Mouse (Mus musculus) liver, postnatal 0 days (tissue): ENCODE results near the gene Gal3st2c. TPM values are rescaled to one million over a fixed set of nuclear protein-coding genes. Genes with fewer than 3 reads are reported as not detected.
"Not testable (repeated sequence)": the region's sequence is repeated elsewhere in the genome, so short reads cannot be mapped to it uniquely, and the experiment has no call there.

Source experiments
- ATAC-seq: fragments of 200-750 bp; cut with Nextera tagmentation; 2 replicates; pipeline ENCODE4 v1.8.0; 2017; ENCODE audit warnings: mild to moderate bottlenecking, moderate library complexity
- DNase-seq: peaks from one replicate; pipeline ENCODE4 v3.0.0-alpha.2; 2016
- H3K27ac ChIP-seq: fragments of 300-500 bp; sonication (generic); 2 replicates; pipeline ENCODE4 v1.5.1; 2014; ENCODE audit warnings: antibody characterized with exemption, moderate library complexity, mild to moderate bottlenecking, low read depth
- H3K27me3 ChIP-seq: fragments of 300-500 bp; sonication (generic); 2 replicates; pipeline ENCODE4 v1.6.1; 2014; ENCODE audit warnings: low read length, control low read depth, mixed read lengths; ENCODE audit not compliant: insufficient read depth
- H3K36me3 ChIP-seq: fragments of 300-500 bp; sonication (generic); replicated peaks from 2 replicates; pipeline ENCODE4 v1.6.1; 2014; ENCODE audit warnings: mild to moderate bottlenecking, control low read depth, low read length, moderate library complexity, mixed read lengths; ENCODE audit not compliant: insufficient read depth
- H3K4me1 ChIP-seq: fragments of 300-500 bp; sonication (generic); 2 replicates; pipeline ENCODE4 v1.6.1; 2014; ENCODE audit warnings: antibody characterized with exemption, mild to moderate bottlenecking, control low read depth; ENCODE audit not compliant: insufficient read depth
- H3K4me2 ChIP-seq: fragments of 300-500 bp; sonication (generic); 2 replicates; pipeline ENCODE4 v1.6.1; 2014; ENCODE audit warnings: low read depth, mild to moderate bottlenecking, low read length, moderate library complexity, mixed read lengths
- H3K4me3 ChIP-seq: fragments of 300-500 bp; sonication (generic); 2 replicates; pipeline ENCODE4 v1.5.1; 2014; ENCODE audit warnings: low read depth, low read length
- H3K9ac ChIP-seq: fragments of 300-500 bp; sonication (generic); replicated peaks from 2 replicates; pipeline ENCODE4 v1.6.1; 2014; ENCODE audit warnings: mild to moderate bottlenecking, moderate library complexity
- H3K9me3 ChIP-seq: fragments of 300-500 bp; sonication (generic); 2 replicates; pipeline ENCODE4 v1.6.1; 2016; ENCODE audit warnings: mild to moderate bottlenecking, control low read depth, low read length, mixed read lengths
- CTCF ChIP-seq: sonication (generic); IDR thresholded peaks from 2 replicates; pipeline ENCODE4 v1.5.1; 2016; ENCODE audit warnings: antibody characterized with exemption, low read depth
- EP300 ChIP-seq: IDR thresholded peaks from 2 replicates; pipeline ENCODE4 v1.6.1; 2016; ENCODE audit warnings: antibody characterized with exemption, low read depth, mild to moderate bottlenecking
- WGBS: fragments of 180-500 bp; shearing (Covaris S2); extraction: QIAGEN DNeasy Blood & Tissue Kit; methylation state at CpG from one replicate; pipeline ENCODE4 v1.1.7; 2014; ENCODE audit not compliant: insufficient replicate concordance; 5-methylcytosine and 5-hydroxymethylcytosine counted together
- polyA plus RNA-seq: library from polyadenylated mRNA; unstranded; fragments of >200 nt; fragmentation: Nextera tagmentation; extraction: Ambion mirVana; gene quantifications from 2 replicates; pipeline ENCODE4 v1.2.1, GENCODE M21; 2015

Gal3st2c gene
- polyA plus RNA-seq, 1 experiment from 2014 or later: not detected

DNA sequence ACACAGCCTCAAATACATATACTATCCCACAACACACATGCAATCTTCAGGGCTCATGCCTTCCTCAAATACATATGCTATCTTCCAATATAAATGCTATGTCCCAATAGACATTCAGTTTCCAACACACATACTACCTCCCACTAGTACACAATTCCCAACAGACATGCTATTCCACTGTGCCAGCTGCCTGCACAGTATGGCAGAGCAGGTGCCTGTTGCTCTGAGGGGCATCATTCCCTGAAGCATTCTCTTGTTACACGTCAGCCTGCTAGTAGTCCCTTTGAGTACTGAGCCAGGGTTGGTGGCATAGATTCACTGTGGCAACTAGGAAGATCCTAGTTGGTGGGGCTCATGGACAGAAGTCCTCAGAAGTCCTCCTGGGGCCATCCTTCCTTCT is 64.2 kb downstream of the Gal3st2c start:
- DNase-seq (no peak), ATAC-seq (no peak)
- no peaks in the 10 kb centered on the region for H3K4me1 ChIP-seq
- no peaks in the 10 kb centered on the region for H3K9me3 ChIP-seq
- H3K27ac ChIP-seq: no peak overlapping the region
- H3K4me3 ChIP-seq: no peak overlapping the region
- WGBS: 73% methylated on average over 1 of the region's 1 CpGs
- no peaks in the 10 kb centered on the region for H3K27me3 ChIP-seq
- no peak overlapping the region for H3K9ac ChIP-seq
- no peaks in the 10 kb centered on the region for H3K36me3 ChIP-seq
- no peak overlapping the region for H3K4me2 ChIP-seq
- TF ChIP-seq CTCF (no peak), EP300 (no peak)

GRCm38 (mm10) chr1:94055966-94056365 is 65.7 kb downstream of the Gal3st2c start:
- Histone ChIP-seq H3K9me3 (no peaks in the 10 kb centered on the region), H3K27ac (no peak overlapping the region), H3K9ac (no peak overlapping the region), H3K27me3 (no peaks in the 10 kb centered on the region), H3K4me1 (no peaks in the 10 kb centered on the region), H3K4me3 (no peak overlapping the region), H3K4me2 (no peak overlapping the region), H3K36me3 (no peaks in the 10 kb centered on the region)
- ATAC-seq: no peak
- no peak for DNase-seq
- TF ChIP-seq CTCF (no peak), EP300 (no peak)
- 35% methylated on average over 3 of the region's 3 CpGs for WGBS

DNA sequence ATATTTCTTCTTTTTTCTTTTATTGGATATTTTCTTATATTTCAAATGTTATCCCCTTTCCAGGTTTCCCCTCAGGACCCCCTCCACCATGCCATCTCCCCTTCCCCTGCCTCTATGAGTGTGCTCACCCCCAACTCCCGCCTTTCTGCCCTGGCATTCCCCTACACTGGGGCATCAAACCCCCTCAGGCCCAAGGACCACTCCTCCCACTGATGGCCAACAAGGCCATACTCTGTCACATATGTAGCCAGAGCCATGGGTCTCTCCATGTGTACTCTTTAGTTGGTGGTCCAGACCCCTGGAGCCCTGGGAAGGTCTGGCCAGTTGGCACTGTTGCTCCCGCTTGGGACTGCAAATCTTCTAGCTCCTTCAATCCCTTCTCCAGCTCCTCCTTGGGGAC is 67.1 kb downstream of the Gal3st2c start:
- Histone ChIP-seq H3K9ac (no peak overlapping the region), H3K4me3 (no peak overlapping the region), H3K36me3 (no peaks in the 10 kb centered on the region), H3K27me3 (no peaks in the 10 kb centered on the region), H3K4me1 (no peaks in the 10 kb centered on the region), H3K9me3 (no peaks in the 10 kb centered on the region), H3K4me2 (no peak overlapping the region), H3K27ac (no peak overlapping the region)
- WGBS: 77% methylated on average over 2 of the region's 2 CpGs
- TF ChIP-seq EP300: no peak
- TF ChIP-seq CTCF: no peak
- DNase-seq (no peak), ATAC-seq (no peak)

DNA sequence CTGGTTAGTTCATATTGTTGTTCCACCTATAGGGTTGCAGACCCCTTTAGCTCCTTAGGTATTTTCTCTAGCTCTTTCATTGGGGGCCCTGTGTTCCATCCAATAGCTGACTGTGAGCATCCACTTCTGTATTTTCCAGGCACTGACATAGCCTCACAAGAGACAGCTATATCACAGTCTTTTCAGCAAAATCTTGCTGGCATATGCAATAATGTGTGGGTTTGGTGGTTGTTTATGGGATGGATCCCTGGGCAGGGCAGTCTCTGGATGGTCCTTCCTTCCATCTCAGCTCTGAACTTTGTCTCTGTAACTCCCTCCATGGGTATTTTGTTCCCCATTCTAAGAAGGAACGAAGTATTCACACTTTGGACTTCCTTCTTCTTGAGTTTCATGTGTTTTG is 68.0 kb downstream of the Gal3st2c start:
- not testable (repeated sequence) for H3K4me2 ChIP-seq, H3K4me1 ChIP-seq, H3K36me3 ChIP-seq, ATAC-seq, DNase-seq, H3K9ac ChIP-seq, H3K4me3 ChIP-seq, H3K27ac ChIP-seq, H3K9me3 ChIP-seq, H3K27me3 ChIP-seq
- 6% methylated on average over 1 of the region's 1 CpGs for WGBS

Other genes starting within 250 kb of the Gal3st2c start
- 48.9 and 51.6 TPM in 2 replicates for gene Atg4b, start 239.0 kb upstream of the Gal3st2c start, polyA plus RNA-seq
- 13.0 TPM in 2 replicates for gene Thap4, start 235.6 kb upstream of the Gal3st2c start, polyA plus RNA-seq
- 73.3 and 78.9 TPM in 2 replicates for gene Dtymk, start 188.6 kb upstream of the Gal3st2c start, polyA plus RNA-seq
- 4.6 and 5.7 TPM in 2 replicates for gene Ing5, start 186.5 kb upstream of the Gal3st2c start, polyA plus RNA-seq
- gene D2hgdh, start 165.6 kb upstream of the Gal3st2c start, polyA plus RNA-seq: 4.3 and 5.7 TPM in 2 replicates
- gene Gal3st2, start 129.2 kb upstream of the Gal3st2c start, polyA plus RNA-seq: 0.06 TPM in 1 of 2 replicates, not detected in the other
- gene Gal3st2b, start 72.2 kb upstream of the Gal3st2c start, polyA plus RNA-seq: not detected in 2 replicates
- not detected in 2 replicates for gene Neu4, start 29.9 kb downstream of the Gal3st2c start, polyA plus RNA-seq
- 0.15 TPM in 2 replicates for gene Pdcd1, start 62.0 kb downstream of the Gal3st2c start, polyA plus RNA-seq